Mouse (Mus musculus): ENCODE measurements around the gene Siah1b.

DNA sequence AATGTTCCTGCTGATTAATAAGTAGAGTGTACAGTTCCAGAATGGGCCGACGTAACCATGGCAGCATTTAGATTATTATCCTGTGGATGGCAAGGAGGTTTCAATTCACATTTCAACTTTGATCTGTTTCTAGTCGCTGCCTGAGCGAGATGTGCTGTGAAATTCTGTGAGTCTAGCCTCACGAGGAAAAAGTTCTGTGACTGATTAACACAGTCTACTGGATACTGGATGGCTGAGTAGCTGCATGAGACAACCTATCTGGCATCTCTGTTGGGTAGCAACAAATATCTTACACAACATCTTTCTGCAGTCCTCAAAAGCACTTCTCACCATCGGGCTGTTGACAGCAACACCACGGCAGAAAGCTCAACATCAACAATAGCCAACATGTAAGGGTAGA lies 43.8 kb downstream of the Siah1b start:
- no peak for TF ChIP-seq GATA1 (IDR thresholded peaks at IDR 0.05; ENCODE audit: borderline replicate concordance, low read length)
- TF ChIP-seq FLI1 (IDR thresholded peaks at IDR 0.05; ENCODE audit: low read length): no peak

Measured in megakaryocyte, embryonic 14.5 days (primary cell).